Mouse (Mus musculus): Measurements from ENCODE around the gene Adal. TPM values are rescaled to one million over a fixed set of nuclear protein-coding genes. Genes with fewer than 3 reads are reported as not detected.

Adal gene
- polyA plus RNA-seq, 1 experiment from 2014 or later = 21.9 TPM

GRCm38 (mm10) chr2:121184142-121184541 is 43.9 kb downstream of the Adal start:
- ATAC-seq (replicated peaks; ENCODE audit: low FRiP score) = no peak
- 93% methylated on average over 7 of the region's 7 CpGs for WGBS
- no peaks in the 10 kb centered on the region for H3K4me1 ChIP-seq
- H3K9ac ChIP-seq = no peak overlapping the region
- H3K36me3 ChIP-seq = peaks cover 86% of the 10 kb centered on the region
- H3K4me3 ChIP-seq (replicated peaks) = no peak overlapping the region
- no peak overlapping the region for H3K27ac ChIP-seq
- no peak overlapping the region for H3K4me2 ChIP-seq
- no peaks in the 10 kb centered on the region for H3K9me3 ChIP-seq (replicated peaks)
- no peaks in the 10 kb centered on the region for H3K27me3 ChIP-seq

DNA sequence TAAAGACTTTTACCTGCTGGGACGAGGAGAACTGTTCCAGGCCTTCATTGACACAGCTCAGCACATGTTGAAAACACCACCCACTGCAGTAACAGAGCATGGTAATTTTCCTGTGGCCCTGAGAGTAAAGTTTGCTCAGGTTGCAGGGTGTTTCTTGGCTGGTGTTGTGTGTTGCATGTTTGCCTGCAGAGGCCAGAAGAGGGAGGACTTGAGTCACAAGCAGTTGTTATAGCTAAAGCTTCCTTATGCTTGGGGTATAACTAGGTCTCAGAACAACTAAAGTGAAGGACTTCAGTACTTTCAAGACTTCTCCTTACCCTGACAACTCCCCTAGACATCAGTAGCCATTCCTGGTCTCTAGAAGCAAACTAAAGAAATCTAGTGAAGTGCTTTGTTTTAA is 48.3 kb downstream of the Adal start:
- Histone ChIP-seq H3K27me3 (no peaks in the 10 kb centered on the region), H3K4me3 (replicated peaks) (no peak overlapping the region), H3K4me2 (no peak overlapping the region), H3K9me3 (replicated peaks) (no peaks in the 10 kb centered on the region), H3K4me1 (no peaks in the 10 kb centered on the region), H3K27ac (no peak overlapping the region), H3K9ac (no peak overlapping the region), H3K36me3 (peaks cover 98% of the 10 kb centered on the region)
- 84% methylated on average over 1 of the region's 1 CpGs for WGBS
- ATAC-seq (replicated peaks; ENCODE audit: low FRiP score) = no peak

GRCm38 (mm10) chr2:121195466-121195865 is 55.2 kb downstream of the Adal start:
- no peak for ATAC-seq (replicated peaks; ENCODE audit: low FRiP score)
- H3K36me3 ChIP-seq = peaks cover 99% of the 10 kb centered on the region
- H3K4me2 ChIP-seq = no peak overlapping the region
- 91% methylated on average over 9 of the region's 9 CpGs for WGBS
- no peaks in the 10 kb centered on the region for H3K4me1 ChIP-seq
- H3K4me3 ChIP-seq (replicated peaks) = no peak overlapping the region
- no peaks in the 10 kb centered on the region for H3K27me3 ChIP-seq
- H3K9me3 ChIP-seq (replicated peaks) = no peaks in the 10 kb centered on the region
- no peak overlapping the region for H3K9ac ChIP-seq
- no peak overlapping the region for H3K27ac ChIP-seq

- no peaks in the 10 kb centered on the region for H3K27me3 ChIP-seq
- H3K4me2 ChIP-seq = no peak overlapping the region
- no peak overlapping the region for H3K27ac ChIP-seq
- no peak overlapping the region for H3K9ac ChIP-seq
- peaks cover 98% of the 10 kb centered on the region for H3K36me3 ChIP-seq
- H3K4me1 ChIP-seq = no peaks in the 10 kb centered on the region
- H3K9me3 ChIP-seq (replicated peaks) = no peaks in the 10 kb centered on the region
- WGBS = 94% methylated on average over 17 of the region's 17 CpGs
- no peak overlapping the region for H3K4me3 ChIP-seq (replicated peaks)
- ATAC-seq (replicated peaks; ENCODE audit: low FRiP score) = no peak
Measured at GRCm38 (mm10) chr2:121204276-121204675, 64.0 kb downstream of the Adal start.

Other genes starting within 250 kb of the Adal start
- 27.8 and 30.4 TPM in 2 replicates for gene Ubr1, start 169.7 kb upstream of the Adal start, polyA plus RNA-seq (2015; fragmentation: Nextera tagmentation; extraction: Ambion mirVana)
- gene Tmem62, start 163.4 kb upstream of the Adal start, polyA plus RNA-seq (2015; fragmentation: Nextera tagmentation; extraction: Ambion mirVana) = 4.8 and 5.7 TPM in 2 replicates
- gene Ccndbp1, start 132.0 kb upstream of the Adal start, polyA plus RNA-seq (2015; fragmentation: Nextera tagmentation; extraction: Ambion mirVana) = 44.9 and 48.6 TPM in 2 replicates
- gene Epb42, start 103.4 kb upstream of the Adal start, polyA plus RNA-seq (2015; fragmentation: Nextera tagmentation; extraction: Ambion mirVana) = 2.2 and 4.1 TPM in 2 replicates
- gene Tgm5, start 54.6 kb upstream of the Adal start, polyA plus RNA-seq (2015; fragmentation: Nextera tagmentation; extraction: Ambion mirVana) = 6.8 and 7.8 TPM in 2 replicates
- gene Tgm7, start 30.6 kb upstream of the Adal start, polyA plus RNA-seq (2015; fragmentation: Nextera tagmentation; extraction: Ambion mirVana) = 0.17 and 0.25 TPM in 2 replicates
- 22.8 and 24.5 TPM in 2 replicates for gene Lcmt2, start 225 bp downstream of the Adal start, polyA plus RNA-seq (2015; fragmentation: Nextera tagmentation; extraction: Ambion mirVana)
- gene Tubgcp4, start 30.2 kb downstream of the Adal start, polyA plus RNA-seq (2015; fragmentation: Nextera tagmentation; extraction: Ambion mirVana) = 57.2 and 57.6 TPM in 2 replicates
- gene Zscan29, start 30.7 kb downstream of the Adal start, polyA plus RNA-seq (2015; fragmentation: Nextera tagmentation; extraction: Ambion mirVana) = 12.6 and 13.8 TPM in 2 replicates
- 72.9 and 73.7 TPM in 2 replicates for gene Trp53bp1, start 131.0 kb downstream of the Adal start, polyA plus RNA-seq (2015; fragmentation: Nextera tagmentation; extraction: Ambion mirVana)
- 3.1 and 3.2 TPM in 2 replicates for gene Map1a, start 149.2 kb downstream of the Adal start, polyA plus RNA-seq (2015; fragmentation: Nextera tagmentation; extraction: Ambion mirVana)
- 12.6 and 14.5 TPM in 2 replicates for gene Ppip5k1, start 215.0 kb downstream of the Adal start, polyA plus RNA-seq (2015; fragmentation: Nextera tagmentation; extraction: Ambion mirVana)
- gene Ckmt1, start 217.3 kb downstream of the Adal start, polyA plus RNA-seq (2015; fragmentation: Nextera tagmentation; extraction: Ambion mirVana) = 16.9 and 22.4 TPM in 2 replicates
- not detected in 2 replicates for gene Strc, start 246.7 kb downstream of the Adal start, polyA plus RNA-seq (2015; fragmentation: Nextera tagmentation; extraction: Ambion mirVana)